Mouse (Mus musculus) heart, embryonic 14.5 days (tissue): ENCODE measurements around the gene Phldb2. TPM values are rescaled to one million over a fixed set of nuclear protein-coding genes. Genes with fewer than 3 reads are reported as not detected.
A peak's percentile ranks its signal among the peaks of the same experiment; 100 is the strongest.

Experiments used
- ATAC-seq: fragments of 200-750 bp; cut with Nextera tagmentation; 2 replicates; pipeline ENCODE4 v1.8.0; 2017; ENCODE audit warnings: low read depth, moderate TSS enrichment; ENCODE audit not compliant: insufficient number of reproducible peaks, insufficient read depth, low FRiP score
- H3K27ac ChIP-seq, 2 experiments: fragments of 200-500 bp in 1 of 2; fragments of 300-500 bp in 1 of 2; sonication (generic) in 1 of 2; replicated peaks in 1 of 2; 2 replicates each; pipeline ENCODE4 v1.5.1; 2012 to 2014; ENCODE audit warnings: low read depth in 2 of 2, low read length in 2 of 2, control low read depth in 1 of 2, mild to moderate bottlenecking in 1 of 2, mixed read lengths in 1 of 2; ENCODE audit not compliant: control insufficient read depth in 1 of 2, insufficient read depth in 1 of 2
- H3K27me3 ChIP-seq: fragments of 300-500 bp; sonication (generic); 2 replicates; pipeline ENCODE4 v1.6.1; 2014; ENCODE audit warnings: mild to moderate bottlenecking, low read length, control low read depth; ENCODE audit not compliant: control insufficient read depth, insufficient read depth
- H3K36me3 ChIP-seq: fragments of 300-500 bp; sonication (generic); 2 replicates; pipeline ENCODE4 v1.6.1; 2014; ENCODE audit warnings: mild to moderate bottlenecking, control low read depth, low read length, mixed read lengths; ENCODE audit not compliant: control insufficient read depth, insufficient read depth
- H3K4me1 ChIP-seq, 2 experiments: fragments of 200-500 bp in 1 of 2; fragments of 300-500 bp in 1 of 2; sonication (generic) in 1 of 2; 2 replicates each; pipeline ENCODE4 v1.6.1; 2012 to 2014; ENCODE audit warnings: low read length in 2 of 2, control low read depth in 1 of 2, mixed read lengths in 1 of 2; ENCODE audit not compliant: control insufficient read depth in 2 of 2, insufficient read depth in 2 of 2
- H3K4me2 ChIP-seq: fragments of 300-500 bp; sonication (generic); 2 replicates; pipeline ENCODE4 v1.6.1; 2014; ENCODE audit warnings: mild to moderate bottlenecking, low read length
- H3K4me3 ChIP-seq, 2 experiments: fragments of 200-500 bp in 1 of 2; fragments of 300-500 bp in 1 of 2; sonication (generic) in 1 of 2; 2 replicates each; pipeline ENCODE4 v1.5.1; 2012 to 2014; ENCODE audit warnings: low read length in 2 of 2, mild to moderate bottlenecking in 2 of 2, control low read depth in 1 of 2, low read depth in 1 of 2, moderate library complexity in 1 of 2; ENCODE audit not compliant: control insufficient read depth in 1 of 2, insufficient read depth in 1 of 2
- H3K9ac ChIP-seq: fragments of 300-500 bp; sonication (generic); 2 replicates; pipeline ENCODE4 v1.6.1; 2014; ENCODE audit warnings: mild to moderate bottlenecking, low read length
- H3K9me3 ChIP-seq: fragments of 300-500 bp; sonication (generic); 2 replicates; pipeline ENCODE4 v1.6.1; 2016; ENCODE audit warnings: low read length, control low read depth; ENCODE audit not compliant: control insufficient read depth
- WGBS: fragments of 180-500 bp; shearing (Covaris S2); extraction: QIAGEN DNeasy Blood & Tissue Kit; methylation state at CpG from one replicate; pipeline ENCODE4 v1.1.7; 2014; 5-methylcytosine and 5-hydroxymethylcytosine counted together
- polyA plus RNA-seq: library from polyadenylated mRNA; unstranded; fragments of >200 nt; fragmentation: Nextera tagmentation; extraction: Ambion mirVana; gene quantifications from 2 replicates; pipeline ENCODE4 v1.2.1, GENCODE M21; 2014

Phldb2 gene
- polyA plus RNA-seq, 1 experiment from 2014 or later: 42.9 TPM

DNA sequence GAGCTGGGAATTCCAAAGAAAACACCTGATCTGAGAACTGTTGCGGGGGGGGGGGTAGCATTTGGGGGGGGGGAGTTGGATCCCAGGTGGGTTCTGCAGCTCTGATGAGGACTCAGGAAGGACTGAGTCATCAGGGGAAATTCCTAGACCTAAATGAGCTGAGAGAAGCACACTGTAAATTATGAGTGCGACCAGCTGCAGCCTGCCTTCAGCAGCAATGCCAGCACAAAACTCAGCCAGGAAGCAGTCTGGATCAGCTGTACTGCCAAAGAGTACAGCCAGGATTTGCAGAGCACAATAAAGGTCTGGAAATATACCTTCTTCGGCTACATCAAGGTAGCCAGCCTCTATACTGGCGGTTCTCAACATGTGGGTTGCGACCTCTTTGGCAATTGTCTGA, 76.2 kb downstream of the Phldb2 start:
- Histone ChIP-seq H3K4me1 (peaks cover 4 to 36% of the 10 kb centered on the region in 2 experiments), H3K4me2 (no peak overlapping the region), H3K9me3 (no peaks in the 10 kb centered on the region), H3K4me3 (no peak overlapping the region), H3K9ac (no peak overlapping the region), H3K27me3 (no peaks in the 10 kb centered on the region), H3K36me3 (no peaks in the 10 kb centered on the region), H3K27ac (peak overlapping the region; percentile 49 to 50; a peak in 2 of 4 replicates)
- no peak for ATAC-seq
- 64% methylated on average over 5 of the region's 5 CpGs for WGBS

DNA sequence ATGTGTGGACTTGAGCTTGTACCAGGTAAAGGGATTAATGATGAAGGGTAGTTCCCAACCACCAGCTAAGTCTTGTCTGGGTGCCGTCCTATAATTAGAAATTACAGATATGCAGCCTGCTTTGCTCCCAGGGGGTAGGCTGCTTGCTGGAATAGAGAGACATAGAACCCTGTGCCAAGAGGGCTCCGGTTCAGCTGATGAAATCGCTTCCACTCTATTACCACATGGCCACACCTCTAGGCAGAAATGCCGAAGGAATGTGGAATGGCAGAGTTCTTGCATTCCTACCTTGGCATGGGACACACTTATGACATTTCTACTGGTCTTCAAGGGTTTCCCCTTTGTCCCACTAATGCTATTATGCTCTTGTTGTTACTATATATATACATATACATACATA, 80.0 kb downstream of the Phldb2 start:
- H3K9me3 ChIP-seq: no peaks in the 10 kb centered on the region
- peak overlapping the region; percentile 32 for H3K4me2 ChIP-seq
- H3K9ac ChIP-seq: no peak overlapping the region
- peak overlapping the region in 1 of 2 experiments; percentile 64; a peak in 3 of 4 replicates for H3K27ac ChIP-seq
- 0 out of 2 replicates have a peak, but pooled peaks have one; percentile 59 for ATAC-seq
- no peak overlapping the region for H3K4me3 ChIP-seq
- no peaks in the 10 kb centered on the region for H3K27me3 ChIP-seq
- H3K4me1 ChIP-seq: peaks cover 8 to 32% of the 10 kb centered on the region in 2 experiments
- WGBS: 27% methylated on average over 4 of the region's 4 CpGs
- H3K36me3 ChIP-seq: no peaks in the 10 kb centered on the region

DNA sequence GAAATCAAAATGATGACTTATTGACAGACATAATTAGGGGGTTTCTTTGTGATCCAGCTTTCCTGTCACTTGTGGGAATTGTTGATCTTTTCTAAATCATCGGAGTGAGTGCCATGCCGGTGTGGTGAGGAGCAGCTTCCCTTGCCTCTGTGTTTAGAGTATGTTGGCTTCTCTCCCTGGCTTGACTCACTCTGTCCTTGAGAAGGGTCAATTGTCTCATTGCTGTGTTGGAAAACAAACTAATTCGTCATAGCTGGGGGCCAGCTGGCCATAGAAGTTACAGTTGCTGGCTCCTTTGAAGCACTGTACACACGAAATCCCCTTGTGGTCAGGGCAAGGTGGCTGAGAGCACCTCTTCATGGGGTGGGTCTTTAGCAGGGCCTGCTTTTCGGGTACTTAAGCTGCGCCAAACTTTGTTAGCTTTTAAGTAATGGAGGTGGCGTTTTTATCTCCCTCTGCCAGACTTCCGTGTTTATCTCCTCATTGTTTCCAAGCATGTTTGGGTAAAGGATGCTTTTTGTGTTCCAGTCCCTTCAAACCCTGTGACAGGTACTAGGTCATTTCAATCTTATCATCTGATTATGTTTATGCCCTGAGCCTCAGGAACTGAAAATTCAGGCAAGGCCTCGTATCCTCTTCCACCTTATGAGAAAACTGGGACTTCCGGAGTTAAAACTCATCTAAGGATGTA, 82.0 kb downstream of the Phldb2 start:
- H3K9me3 ChIP-seq: no peaks in the 10 kb centered on the region
- H3K9ac ChIP-seq: no peak overlapping the region
- H3K27me3 ChIP-seq: no peaks in the 10 kb centered on the region
- no peaks in the 10 kb centered on the region for H3K36me3 ChIP-seq
- H3K4me1 ChIP-seq: peaks cover 6 to 20% of the 10 kb centered on the region in 2 experiments
- H3K4me3 ChIP-seq: no peak overlapping the region
- 41% methylated on average over 10 of the region's 10 CpGs for WGBS
- no peak overlapping the region for H3K4me2 ChIP-seq
- ATAC-seq: no peak
- H3K27ac ChIP-seq: peak overlapping the region; percentile 65 to 68

DNA sequence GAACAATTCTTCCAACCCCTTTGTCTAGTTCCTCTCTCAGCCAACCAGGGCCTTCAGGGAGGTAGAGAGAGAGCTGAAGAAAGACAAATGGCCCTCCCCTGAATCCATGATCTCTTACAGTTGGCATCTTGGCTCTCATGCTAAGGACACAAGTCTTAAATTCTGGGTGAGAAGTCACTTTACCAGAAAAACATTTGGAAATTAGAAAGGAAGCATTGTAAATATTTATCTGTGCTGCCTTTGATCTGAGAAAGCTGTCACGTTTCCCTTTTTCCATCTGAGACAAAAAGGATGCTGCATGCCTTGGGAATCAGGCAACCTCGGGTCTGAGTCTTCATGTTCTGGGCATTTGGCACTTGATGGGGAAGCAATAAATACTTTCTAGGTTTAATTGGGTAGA, 82.7 kb downstream of the Phldb2 start:
- H3K4me3 ChIP-seq: no peak overlapping the region
- H3K9me3 ChIP-seq: no peaks in the 10 kb centered on the region
- H3K4me1 ChIP-seq: peaks cover 6 to 20% of the 10 kb centered on the region in 2 experiments
- 68% methylated on average over 2 of the region's 2 CpGs for WGBS
- H3K27ac ChIP-seq: 0 out of 4 replicates have a peak overlapping the region, but pooled peaks of 1 of the 2 experiments have one; percentile 68
- no peak overlapping the region for H3K4me2 ChIP-seq
- no peaks in the 10 kb centered on the region for H3K36me3 ChIP-seq
- H3K9ac ChIP-seq: no peak overlapping the region
- H3K27me3 ChIP-seq: no peaks in the 10 kb centered on the region
- no peak for ATAC-seq

DNA sequence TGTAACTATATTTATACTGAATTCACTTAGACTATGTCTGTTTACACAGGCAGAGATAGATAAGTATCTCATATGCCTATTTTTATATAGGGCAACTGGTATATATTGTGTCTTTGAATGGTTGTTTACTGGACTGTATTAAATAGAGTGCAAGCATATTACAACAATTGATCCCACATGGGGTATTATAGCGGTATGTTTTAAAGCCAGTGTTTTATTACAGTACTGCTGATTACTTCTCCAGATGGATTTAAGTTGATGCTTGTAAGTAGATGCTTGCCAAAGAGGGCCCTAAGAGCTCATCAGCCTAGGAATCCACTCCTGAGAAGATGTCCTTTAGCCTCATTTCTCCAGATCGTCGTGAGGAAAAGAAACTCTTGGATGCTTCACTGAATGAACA, 84.4 kb downstream of the Phldb2 start:
- no peaks in the 10 kb centered on the region for H3K27me3 ChIP-seq
- no peaks in the 10 kb centered on the region for H3K36me3 ChIP-seq
- no peak overlapping the region for H3K4me3 ChIP-seq
- H3K9ac ChIP-seq: no peak overlapping the region
- no peak overlapping the region for H3K4me2 ChIP-seq
- H3K27ac ChIP-seq: no peak overlapping the region
- H3K9me3 ChIP-seq: no peaks in the 10 kb centered on the region
- ATAC-seq: no peak
- peaks cover 6 to 20% of the 10 kb centered on the region in 2 experiments for H3K4me1 ChIP-seq
- WGBS: 85% methylated on average over 3 of the region's 3 CpGs

DNA sequence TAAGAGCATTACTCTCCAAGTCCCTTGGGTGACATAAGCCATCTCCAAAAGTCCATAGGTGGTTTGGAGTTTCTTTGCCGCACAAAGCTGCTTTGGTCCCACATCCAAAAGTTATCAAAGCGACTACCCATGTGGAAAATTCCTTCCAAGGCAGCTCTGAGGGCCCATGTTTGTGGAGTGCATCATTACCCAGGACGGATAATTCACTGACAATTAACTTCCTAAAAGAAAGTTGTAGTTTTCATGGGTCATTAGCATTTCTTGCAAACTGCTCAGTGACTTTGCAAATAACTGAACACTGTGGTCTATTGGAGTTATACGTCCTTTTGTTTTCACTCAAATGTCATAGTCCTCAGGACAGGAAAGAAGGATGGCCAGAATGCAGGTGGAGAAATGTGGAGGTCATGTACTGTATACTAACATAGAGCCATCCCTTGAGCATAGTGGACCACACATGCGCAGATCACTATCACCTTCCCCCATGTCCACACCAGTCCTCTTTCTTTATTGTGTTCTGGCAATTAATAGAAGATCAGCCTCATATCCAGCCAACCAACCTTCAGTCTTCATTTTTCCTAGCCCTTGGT, 96.0 kb downstream of the Phldb2 start:
- Histone ChIP-seq H3K4me2 (no peak overlapping the region), H3K4me1 (no peaks in the 10 kb centered on the region), H3K9me3 (no peaks in the 10 kb centered on the region), H3K27ac (no peak overlapping the region), H3K36me3 (no peaks in the 10 kb centered on the region), H3K9ac (no peak overlapping the region), H3K4me3 (no peak overlapping the region), H3K27me3 (no peaks in the 10 kb centered on the region)
- 88% methylated on average over 5 of the region's 5 CpGs for WGBS
- no peak for ATAC-seq

DNA sequence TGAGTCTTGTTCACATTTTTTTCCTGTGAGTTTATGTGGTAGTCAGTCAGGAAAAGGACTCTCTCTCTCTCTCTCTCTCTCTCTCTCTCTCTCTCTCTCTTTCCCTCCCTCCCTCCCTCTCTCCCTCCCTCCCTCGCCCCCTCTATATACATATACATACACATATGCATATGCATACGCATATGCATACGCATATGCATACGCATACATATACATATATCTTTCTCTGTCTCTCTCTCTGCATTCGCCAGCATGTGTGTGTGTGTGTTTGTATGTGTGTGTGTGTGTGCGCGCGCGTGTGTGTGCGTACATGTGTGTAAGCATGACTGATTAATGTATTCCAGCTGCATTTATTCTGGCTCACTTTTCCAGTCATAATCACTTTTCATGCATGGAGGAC, 98.9 kb downstream of the Phldb2 start:
- Histone ChIP-seq H3K27ac (no peak overlapping the region), H3K36me3 (no peaks in the 10 kb centered on the region), H3K9ac (no peak overlapping the region), H3K9me3 (no peaks in the 10 kb centered on the region), H3K4me3 (no peak overlapping the region), H3K4me1 (no peaks in the 10 kb centered on the region), H3K4me2 (no peak overlapping the region), H3K27me3 (no peaks in the 10 kb centered on the region)
- no peak for ATAC-seq
- WGBS: 94% methylated on average over 10 of the region's 10 CpGs
